Mouse (Mus musculus) left cerebral cortex, postnatal 10 days (tissue): Measurements from ENCODE around the gene Pttg1ip. TPM values are rescaled to one million over a fixed set of nuclear protein-coding genes. Genes with fewer than 3 reads are reported as not detected.

Source experiments
- microRNA-seq: library from miRNA; unstranded; fragments of <30 nt; microRNA quantifications from one replicate; pipeline ENCODE4 v1.2.0, GENCODE M21; 2022
- total RNA-seq, 2 experiments: library from RNA; stranded (reverse); gene quantifications; 2 replicates each; pipeline ENCODE4 v1.2.3; 2021

Gene Pttg1ip
- total RNA-seq, 2 experiments from 2014 or later = 59.2 to 66.9 TPM

Small RNAs within 50 kb of the gene (microRNA-seq; reads per million reads assigned to microRNA genes)
- gene Mir1930 = 75.0 reads per million, percentile 53 among the genes with 10 or more reads in this experiment

Other genes with a start within 250 kb of the Pttg1ip start
- 100 to 1,000 TPM in 1 of 2 experiments, 10 to 100 TPM in 1; 99.5 to 107 TPM for gene Adarb1, start 163.4 kb upstream of the Pttg1ip start, total RNA-seq
- gene Fam207a, start 65.9 kb upstream of the Pttg1ip start, total RNA-seq = 10 to 100 TPM; 31.2 to 32.0 TPM
- 1 to 10 TPM; 2.0 to 2.4 TPM for gene Itgb2, start 51.5 kb upstream of the Pttg1ip start, total RNA-seq
- gene Sumo3, start 24.4 kb downstream of the Pttg1ip start, total RNA-seq = 100 to 1,000 TPM; 142 to 154 TPM
- 10 to 100 TPM; 18.5 to 22.8 TPM for gene Gm49325, start 24.5 kb downstream of the Pttg1ip start, total RNA-seq
- 10 to 100 TPM; 32.6 to 39.9 TPM for gene Ube2g2, start 40.6 kb downstream of the Pttg1ip start, total RNA-seq
- gene Tspear, start 104.8 kb downstream of the Pttg1ip start, total RNA-seq = under 1 TPM in 1 of 2 experiments, not detected in 1; 0.18 TPM
- gene Gm19402, start 109.0 kb downstream of the Pttg1ip start, total RNA-seq = not detected
- gene Gm9508, start 115.5 kb downstream of the Pttg1ip start, total RNA-seq = not detected
- gene Gm10272, start 124.9 kb downstream of the Pttg1ip start, total RNA-seq = not detected
- gene Gm10024, start 129.7 kb downstream of the Pttg1ip start, total RNA-seq = not detected
- not detected for gene Gm10142, start 134.1 kb downstream of the Pttg1ip start, total RNA-seq
- gene Krtap12-1, start 138.9 kb downstream of the Pttg1ip start, total RNA-seq = not detected
- not detected for gene Gm10100, start 144.8 kb downstream of the Pttg1ip start, total RNA-seq
- not detected for gene Gm18596, start 160.9 kb downstream of the Pttg1ip start, total RNA-seq
- gene Gm9736, start 169.6 kb downstream of the Pttg1ip start, total RNA-seq = not detected
- gene Gm3233, start 178.0 kb downstream of the Pttg1ip start, total RNA-seq = not detected
- gene Gm3238, start 189.6 kb downstream of the Pttg1ip start, total RNA-seq = not detected
- gene Gm7138, start 195.2 kb downstream of the Pttg1ip start, total RNA-seq = not detected
- gene Gm3250, start 200.8 kb downstream of the Pttg1ip start, total RNA-seq = not detected
- gene Gm7137, start 206.5 kb downstream of the Pttg1ip start, total RNA-seq = not detected
- not detected for gene Gm9639, start 213.4 kb downstream of the Pttg1ip start, total RNA-seq
- not detected for gene Gm19668, start 217.4 kb downstream of the Pttg1ip start, total RNA-seq
- not detected for gene Gm9507, start 230.1 kb downstream of the Pttg1ip start, total RNA-seq
- not detected for gene Gm2696, start 233.0 kb downstream of the Pttg1ip start, total RNA-seq
- not detected for gene Krtap10-4, start 245.4 kb downstream of the Pttg1ip start, total RNA-seq